Mouse (Mus musculus) testis, adult 2 months (tissue): ENCODE results near the gene Lta. TPM values are rescaled to one million over a fixed set of nuclear protein-coding genes. Genes with fewer than 3 reads are reported as not detected.

Experiments
- H3K27ac ChIP-seq: fragments of 200-500 bp; 2 replicates; pipeline ENCODE4 v1.5.1; 2012; ENCODE audit warnings: low read depth, low read length; ENCODE audit not compliant: control insufficient read depth, insufficient read depth
- H3K27me3 ChIP-seq: fragments of 200-500 bp; 2 replicates; pipeline ENCODE4 v1.6.1; 2012; ENCODE audit warnings: mild to moderate bottlenecking, low read length, moderate library complexity; ENCODE audit not compliant: control insufficient read depth, insufficient read depth
- H3K36me3 ChIP-seq: fragments of 200-500 bp; 2 replicates; pipeline ENCODE4 v1.6.1; 2012; ENCODE audit warnings: mild to moderate bottlenecking, low read length; ENCODE audit not compliant: control insufficient read depth, insufficient read depth
- H3K4me1 ChIP-seq: fragments of 200-500 bp; 2 replicates; pipeline ENCODE4 v1.6.1; 2012; ENCODE audit warnings: low read length; ENCODE audit not compliant: control insufficient read depth, insufficient read depth
- H3K4me3 ChIP-seq: fragments of 200-500 bp; 2 replicates; pipeline ENCODE4 v1.5.1; 2012; ENCODE audit warnings: low read depth, mild to moderate bottlenecking, low read length, moderate library complexity, mixed read lengths; ENCODE audit not compliant: control insufficient read depth
- CTCF ChIP-seq: fragments of 200-500 bp; IDR thresholded peaks from 2 replicates; pipeline ENCODE4 v1.5.1; 2012; ENCODE audit warnings: low read depth, mild to moderate bottlenecking, inconsistent platforms, low read length, moderate library complexity; ENCODE audit not compliant: control insufficient read depth, insufficient read depth, insufficient replicate concordance
- POLR2A ChIP-seq: fragments of 200-500 bp; IDR thresholded peaks from 2 replicates; pipeline ENCODE4 v1.6.1; 2012; ENCODE audit warnings: low read depth, mild to moderate bottlenecking, inconsistent platforms, low read length, moderate library complexity; ENCODE audit not compliant: control insufficient read depth
- polyA plus RNA-seq: library from polyadenylated mRNA; depleted of rRNA; stranded (reverse); fragments of >200 nt; gene quantifications from 2 replicates; pipeline ENCODE4 v1.2.3, GENCODE M21; 2012

The Lta gene
- polyA plus RNA-seq, 1 experiment = 0.07 TPM

GRCm38 (mm10) chr17:35191723-35192122 lies 13.4 kb downstream of the Lta start:
- Histone ChIP-seq H3K4me1 (peaks cover 14% of the 10 kb centered on the region), H3K27me3 (no peaks in the 10 kb centered on the region), H3K36me3 (no peaks in the 10 kb centered on the region), H3K4me3 (no peak overlapping the region), H3K27ac (no peak overlapping the region)
- TF ChIP-seq CTCF (no peak), POLR2A (no peak)

- no peaks in the 10 kb centered on the region for H3K36me3 ChIP-seq
- no peak overlapping the region for H3K27ac ChIP-seq
- no peak for TF ChIP-seq CTCF
- H3K4me3 ChIP-seq = no peak overlapping the region
- no peaks in the 10 kb centered on the region for H3K27me3 ChIP-seq
- H3K4me1 ChIP-seq = peaks cover 13% of the 10 kb centered on the region
These were observed 15.1 kb downstream of the Lta start for GRCm38 (mm10) chr17:35190096-35190495.

DNA sequence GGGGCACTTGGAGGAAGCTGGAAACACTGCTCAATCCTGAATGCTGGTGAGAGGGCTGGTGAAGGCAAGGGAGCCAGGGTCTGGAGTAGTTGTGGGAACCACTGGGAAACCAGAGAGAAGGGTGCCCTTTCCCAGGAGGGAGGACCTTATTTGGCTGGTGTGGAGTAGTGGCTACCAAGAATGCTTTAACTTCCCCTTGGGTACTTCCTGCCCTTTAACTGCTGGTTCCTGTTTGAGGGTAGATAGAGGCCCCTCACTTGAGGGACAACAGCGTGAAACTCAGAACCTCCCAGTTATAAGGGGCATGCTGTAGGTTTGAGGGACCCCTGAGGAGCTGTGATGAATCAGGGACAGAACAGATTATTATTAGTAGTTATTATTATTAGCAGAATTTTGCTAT lies 16.0 kb downstream of the Lta start:
- H3K36me3 ChIP-seq = no peaks in the 10 kb centered on the region
- TF ChIP-seq CTCF (no peak), POLR2A (no peak)
- H3K27me3 ChIP-seq = no peaks in the 10 kb centered on the region
- H3K27ac ChIP-seq = no peak overlapping the region
- no peak overlapping the region for H3K4me3 ChIP-seq
- peaks cover 10% of the 10 kb centered on the region for H3K4me1 ChIP-seq

DNA sequence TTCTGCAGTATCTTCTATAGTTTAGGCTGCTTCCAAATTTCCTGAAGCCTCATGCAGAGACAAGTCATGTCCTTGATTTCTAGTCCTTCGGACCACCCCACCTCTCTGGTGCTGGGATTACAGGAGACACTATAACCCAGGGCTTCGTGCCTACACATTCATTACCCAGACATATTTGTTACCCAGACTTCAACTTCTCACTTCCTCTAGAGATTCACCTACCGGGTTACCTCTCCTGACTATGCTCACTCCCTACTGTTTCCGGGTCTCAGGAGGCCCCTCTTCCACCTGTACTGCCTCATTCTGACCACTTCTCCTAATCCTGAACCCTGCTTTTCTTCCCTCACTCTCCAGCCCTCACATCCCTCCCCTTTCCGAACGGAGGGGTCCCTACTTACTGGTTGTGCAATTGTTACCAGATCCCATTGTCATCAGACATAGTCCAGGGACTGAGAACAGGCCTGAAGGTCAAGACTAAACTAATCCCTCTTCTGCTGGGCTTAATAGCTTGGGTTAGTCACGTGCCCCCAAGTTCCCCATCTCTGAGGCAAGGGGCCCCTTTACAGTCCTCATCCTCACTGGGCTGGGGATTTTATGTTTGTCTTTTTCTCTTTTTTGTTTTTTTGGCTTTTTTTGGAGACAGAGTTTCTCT lies 17.1 kb downstream of the Lta start, which contains the start of gene Lst1:
TSS of gene Lst1 (minus strand) at position 481 of the 652 bp plus-strand sequence.
- no peak within 1 kb of the TSS for H3K4me3 ChIP-seq
- H3K4me1 ChIP-seq = peaks cover 10% of the 10 kb centered on the region
- no peaks in the 10 kb centered on the region for H3K27me3 ChIP-seq
- no peak for TF ChIP-seq CTCF
- TF ChIP-seq POLR2A = no peak
- H3K36me3 ChIP-seq = no peaks in the 10 kb centered on the region
- H3K27ac ChIP-seq = no peak within 1 kb of the TSS

DNA sequence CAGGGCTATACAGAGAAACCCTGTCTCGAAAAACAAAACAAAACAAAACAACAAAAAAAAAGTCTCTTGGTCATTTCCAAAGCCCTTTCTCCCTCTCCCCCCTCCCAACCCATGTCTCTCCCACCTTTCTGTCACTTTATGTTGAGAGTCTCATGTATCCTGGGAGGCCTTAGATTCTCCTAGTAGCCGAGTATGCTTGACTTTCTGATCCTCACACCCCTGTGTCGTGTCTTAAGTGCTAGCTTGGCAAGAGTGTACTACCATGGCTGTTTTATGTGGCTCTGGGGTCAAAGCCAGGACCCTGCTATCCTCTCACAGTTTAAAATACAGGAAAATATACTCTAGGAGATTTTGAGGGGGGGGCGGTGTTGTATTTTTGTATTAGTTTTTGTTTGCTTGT lies 17.8 kb downstream of the Lta start:
- no peak overlapping the region for H3K4me3 ChIP-seq
- no peak overlapping the region for H3K27ac ChIP-seq
- H3K27me3 ChIP-seq = no peaks in the 10 kb centered on the region
- no peaks in the 10 kb centered on the region for H3K36me3 ChIP-seq
- TF ChIP-seq POLR2A = no peak
- no peak for TF ChIP-seq CTCF
- H3K4me1 ChIP-seq = peaks cover 10% of the 10 kb centered on the region

GRCm38 (mm10) chr17:35186681-35187080 lies 18.5 kb downstream of the Lta start:
- H3K4me3 ChIP-seq = no peak overlapping the region
- no peak overlapping the region for H3K27ac ChIP-seq
- no peaks in the 10 kb centered on the region for H3K27me3 ChIP-seq
- TF ChIP-seq CTCF = no peak
- no peak for TF ChIP-seq POLR2A
- peaks cover 10% of the 10 kb centered on the region for H3K4me1 ChIP-seq
- H3K36me3 ChIP-seq = no peaks in the 10 kb centered on the region

GRCm38 (mm10) chr17:35185639-35186611 lies 19.2 kb downstream of the Lta start:
- H3K4me1 ChIP-seq = peaks cover 10% of the 10 kb centered on the region
- no peaks in the 10 kb centered on the region for H3K36me3 ChIP-seq
- H3K27me3 ChIP-seq = no peaks in the 10 kb centered on the region
- peak overlapping the region; percentile 17 for H3K4me3 ChIP-seq
- H3K27ac ChIP-seq = no peak overlapping the region
- no peak for TF ChIP-seq CTCF
- TF ChIP-seq POLR2A = no peak
